Mouse (Mus musculus): ENCODE results near the gene Olfr466.

The Olfr466 gene

DNA sequence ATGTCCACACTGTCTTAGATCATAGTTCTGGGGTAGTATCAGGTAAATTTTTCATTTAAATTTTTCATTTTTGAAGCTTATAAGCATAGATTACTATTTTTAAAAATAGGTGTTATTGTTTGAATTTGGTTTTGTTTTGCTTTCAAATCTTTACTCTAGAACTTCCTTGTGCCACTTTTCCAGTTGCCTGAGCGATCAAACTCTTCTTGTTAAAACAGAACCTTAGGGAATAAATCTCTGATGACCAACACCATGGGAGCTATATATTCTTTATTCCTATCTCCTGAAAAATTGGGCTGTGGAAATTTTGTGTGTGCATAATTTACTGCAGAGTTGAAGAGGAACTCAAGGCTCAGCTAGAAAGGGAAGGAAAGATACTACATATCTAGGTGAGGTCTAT, at the start of gene Olfr466:
TSS of gene Olfr466 (plus strand) at position 301 of the 400 bp plus-strand sequence.
- no peak for DNase-seq

DNA sequence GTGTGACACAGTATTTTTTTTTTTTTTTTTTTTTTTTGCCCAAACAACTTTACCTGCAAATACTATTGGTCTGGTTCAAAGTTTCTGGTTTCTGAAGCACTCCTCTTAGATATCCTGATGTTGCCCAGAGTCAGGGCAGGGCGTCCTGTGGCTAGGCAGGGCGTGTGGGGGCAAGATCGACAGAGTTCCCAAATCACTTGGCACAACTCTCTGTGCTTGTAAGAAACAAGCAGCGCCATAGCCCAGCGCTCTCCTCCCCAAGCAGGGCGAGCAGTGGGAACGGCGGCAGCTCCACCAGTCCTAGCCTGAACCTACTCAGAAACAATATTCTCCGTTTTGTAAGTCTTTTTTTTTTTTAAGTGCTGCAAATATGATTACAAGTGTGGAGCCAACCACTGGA, 49.4 kb upstream of the Olfr466 start:
- DNase-seq, result no peak

GRCm38 (mm10) chr13:65101232-65101631, 48.8 kb upstream of the Olfr466 start:
- no peak for DNase-seq

- DNase-seq, result peak; percentile 45
Measured at GRCm38 (mm10) chr13:65111961-65112360, 38.1 kb upstream of the Olfr466 start.

- DNase-seq, result peak; percentile 95
Measured at GRCm38 (mm10) chr13:65112459-65113110, 37.5 kb upstream of the Olfr466 start, which contains the start of gene Mfsd14b. Gene Mfsd14b (minus strand): TSS chr13:65112975.

- DNase-seq, result no peak
Measured at GRCm38 (mm10) chr13:65113239-65113638, 36.8 kb upstream of the Olfr466 start.

- DNase-seq, result no peak
Measured at GRCm38 (mm10) chr13:65120984-65121383, 29.1 kb upstream of the Olfr466 start.

GRCm38 (mm10) chr13:65122111-65122510, 27.9 kb upstream of the Olfr466 start:
- no peak for DNase-seq

- no peak for DNase-seq
Measured at GRCm38 (mm10) chr13:65127063-65127847, 22.8 kb upstream of the Olfr466 start.

DNA sequence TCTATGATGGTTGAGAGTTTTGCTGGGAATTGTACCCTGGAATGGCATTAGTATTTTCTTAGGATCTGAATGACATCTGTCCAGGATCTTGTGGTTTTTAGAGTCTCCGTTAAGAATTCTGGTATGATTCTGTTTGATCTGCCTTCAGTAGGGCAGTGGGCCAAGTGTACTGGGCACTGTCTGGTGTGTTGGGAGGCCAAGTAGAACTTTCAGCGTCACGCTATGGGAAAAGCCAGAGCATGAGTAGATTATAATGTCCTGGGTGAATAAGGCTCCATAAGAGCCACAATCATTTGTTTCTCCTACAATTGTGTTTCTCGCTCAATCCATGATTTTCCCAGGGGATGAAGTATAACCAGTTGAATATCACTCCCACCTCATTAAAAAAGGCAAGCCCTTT, 12.3 kb upstream of the Olfr466 start, which contains the start of gene Olfr465-ps1:
TSS of gene Olfr465-ps1 (plus strand) at position 301 of the 400 bp plus-strand sequence.
- no peak for DNase-seq

GRCm38 (mm10) chr13:65174102-65174501, 24.1 kb downstream of the Olfr466 start:
- no peak for DNase-seq

- peak; percentile 20 for DNase-seq
Measured at GRCm38 (mm10) chr13:65175734-65176471, 25.9 kb downstream of the Olfr466 start.

GRCm38 (mm10) chr13:65176472-65177091, 26.5 kb downstream of the Olfr466 start:
- no peak for DNase-seq

GRCm38 (mm10) chr13:65200667-65201066, 50.6 kb downstream of the Olfr466 start:
- no peak for DNase-seq
